Mouse (Mus musculus) E14TG2a.4 (cell line): ENCODE measurements at regions not wholly inside any gene's neighbourhood (a gene's known extent, or its start where the extent isn't known, plus 50 kb on each side); places are given as distances from the start of the nearest gene placed in this dataset.

Experiments
- H3K27me3 ChIP-seq: 2 replicates; pipeline ENCODE4 v1.6.1; 2014; ENCODE audit warnings: low read length, control low read depth; ENCODE audit not compliant: insufficient read depth
- H3K36me3 ChIP-seq: 2 replicates; pipeline ENCODE4 v1.6.1; 2014; ENCODE audit warnings: low read length, control low read depth; ENCODE audit not compliant: insufficient read depth
- H3K4me1 ChIP-seq: replicated peaks from 2 replicates; pipeline ENCODE4 v1.6.1; 2014; ENCODE audit warnings: low read depth, low read length, control low read depth
- H3K4me3 ChIP-seq: replicated peaks from 2 replicates; pipeline ENCODE4 v1.5.1; 2014; ENCODE audit warnings: mild to moderate bottlenecking, low read length
- H3K9me3 ChIP-seq: 2 replicates; pipeline ENCODE4 v1.6.1; 2014; ENCODE audit warnings: low read length, control low read depth
- CTCF ChIP-seq: conservative IDR thresholded peaks from 2 replicates; pipeline ENCODE4 v1.5.1; 2014; ENCODE audit warnings: low read length
- NANOG ChIP-seq: IDR thresholded peaks from 2 replicates; pipeline ENCODE4 v1.6.1; 2014; ENCODE audit warnings: borderline replicate concordance, low read length, mixed read lengths
- POU5F1 ChIP-seq: IDR thresholded peaks from 2 replicates; pipeline ENCODE4 v1.6.1; 2014; ENCODE audit warnings: low read length, borderline replicate concordance

GRCm38 (mm10) chr17:53250570-53251265 lies 212.4 kb downstream of the Efhb start:
- no peak overlapping the region for H3K4me3 ChIP-seq
- no peaks in the 10 kb centered on the region for H3K36me3 ChIP-seq
- H3K4me1 ChIP-seq: no peaks in the 10 kb centered on the region
- TF ChIP-seq NANOG (no peak), CTCF (no peak), POU5F1 (no peak)
- H3K9me3 ChIP-seq: no peaks in the 10 kb centered on the region
- H3K27me3 ChIP-seq: no peaks in the 10 kb centered on the region

GRCm38 (mm10) chr17:53248501-53248900 lies 214.6 kb downstream of the Efhb start:
- Histone ChIP-seq H3K4me1 (no peaks in the 10 kb centered on the region), H3K36me3 (no peaks in the 10 kb centered on the region), H3K27me3 (no peaks in the 10 kb centered on the region), H3K9me3 (no peaks in the 10 kb centered on the region), H3K4me3 (no peak overlapping the region)
- no peak for TF ChIP-seq NANOG
- no peak for TF ChIP-seq POU5F1
- TF ChIP-seq CTCF: no peak

- H3K36me3 ChIP-seq: no peaks in the 10 kb centered on the region
- no peak overlapping the region for H3K4me3 ChIP-seq
- TF ChIP-seq NANOG (no peak), POU5F1 (no peak), CTCF (no peak)
- H3K27me3 ChIP-seq: no peaks in the 10 kb centered on the region
- H3K4me1 ChIP-seq: no peaks in the 10 kb centered on the region
- no peaks in the 10 kb centered on the region for H3K9me3 ChIP-seq
Observed at GRCm38 (mm10) chr17:53247593-53248236, 215.4 kb downstream of the Efhb start.

GRCm38 (mm10) chr17:53210416-53210772 lies 252.7 kb downstream of the Efhb start:
- Histone ChIP-seq H3K4me3 (no peak overlapping the region), H3K27me3 (no peaks in the 10 kb centered on the region), H3K36me3 (no peaks in the 10 kb centered on the region), H3K9me3 (peaks cover 11% of the 10 kb centered on the region; the same call in 1 of the 2 replicates), H3K4me1 (no peaks in the 10 kb centered on the region)
- TF ChIP-seq CTCF (no peak), NANOG (no peak), POU5F1 (no peak)

GRCm38 (mm10) chr17:53209720-53210415 lies 253.3 kb downstream of the Efhb start:
- H3K27me3 ChIP-seq: no peaks in the 10 kb centered on the region
- H3K9me3 ChIP-seq: peaks cover 11% of the 10 kb centered on the region; the same call in 1 of the 2 replicates
- H3K4me1 ChIP-seq: no peaks in the 10 kb centered on the region
- no peaks in the 10 kb centered on the region for H3K36me3 ChIP-seq
- no peak for TF ChIP-seq POU5F1
- TF ChIP-seq CTCF: no peak
- peak; percentile 70; the same call in 1 of the 2 replicates for TF ChIP-seq NANOG
- no peak overlapping the region for H3K4me3 ChIP-seq
